Mouse (Mus musculus) kidney, adult 8-10 months (tissue): ENCODE data around the gene Pifo.

ENCODE experiments used
- DNase-seq, 2 experiments: peaks; one replicate each; pipeline ENCODE4 v3.0.0; 2022

Pifo gene

DNA sequence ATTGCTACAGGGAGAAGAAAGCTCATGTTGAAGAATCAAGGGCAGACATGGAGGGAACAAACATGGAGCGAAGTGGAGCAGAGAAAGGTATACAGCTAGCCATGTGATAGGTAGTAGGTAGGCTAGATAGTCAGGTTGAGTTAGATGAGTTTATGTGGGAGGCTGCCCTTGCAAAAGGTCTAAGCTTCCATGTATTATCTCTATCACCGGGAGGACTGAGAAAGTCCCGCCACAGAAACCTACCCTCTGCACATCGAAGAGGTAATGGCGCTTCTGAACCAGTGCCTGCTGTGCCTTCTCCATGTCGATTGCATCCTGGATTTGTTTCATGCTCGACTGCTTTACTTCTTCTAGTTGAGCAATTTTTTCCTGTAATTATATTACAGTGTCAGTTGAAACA, 63.1 kb downstream of the Pifo start:
- no peak for DNase-seq
